Mouse (Mus musculus): ENCODE results near the gene Zbtb26. TPM values are rescaled to one million over a fixed set of nuclear protein-coding genes. Genes with fewer than 3 reads are reported as not detected.

Zbtb26 gene
- polyA plus RNA-seq, 2 experiments = 1.3 to 1.9 TPM

- H3K36me3 ChIP-seq (replicated peaks; ENCODE audit: control insufficient read depth, insufficient read depth, low read depth) = no peaks in the 10 kb centered on the region; the same call in none of the 2 replicates
- DNase-seq (ENCODE audit: low read depth in 3 of 3, low spot score in 3 of 3) (no peak), ATAC-seq (ENCODE audit: insufficient read depth) (no peak)
- 51% methylated on average over 2 of the region's 2 CpGs for WGBS (ENCODE audit: insufficient replicate concordance)
- no peak overlapping the region for H3K27ac ChIP-seq
- H3K9me3 ChIP-seq (ENCODE audit: control insufficient read depth, low read length) = no peaks in the 10 kb centered on the region
- no peak overlapping the region for H3K9ac ChIP-seq (replicated peaks)
- peaks cover 2 to 7% of the 10 kb centered on the region in 2 experiments; a peak in 3 of 4 replicates for H3K4me1 ChIP-seq (replicated peaks; ENCODE audit: control insufficient read depth in 2 of 2, insufficient read depth in 2 of 2, low read length in 1 of 2)
- no peak overlapping the region for H3K4me3 ChIP-seq (ENCODE audit: insufficient read depth in 1 of 2, low read depth in 2 of 2, low read length in 2 of 2)
- no peak overlapping the region for H3K4me2 ChIP-seq (ENCODE audit: low read depth)
- no peaks in the 10 kb centered on the region for H3K27me3 ChIP-seq (ENCODE audit: control insufficient read depth, insufficient read depth, low read length)
- TF ChIP-seq CTCF (IDR thresholded peaks at IDR 0.05; ENCODE audit: low read depth) (no peak), EP300 (IDR thresholded peaks at IDR 0.05; ENCODE audit: low read depth) (no peak)
Observed at GRCm38 (mm10) chr2:37484165-37484564, 41.2 kb upstream of the Zbtb26 start.

GRCm38 (mm10) chr2:37480039-37480438, 37.1 kb upstream of the Zbtb26 start:
- Histone ChIP-seq H3K9me3 (ENCODE audit: control insufficient read depth, low read length) (no peaks in the 10 kb centered on the region), H3K27me3 (ENCODE audit: control insufficient read depth, insufficient read depth, low read length) (no peaks in the 10 kb centered on the region)
- ATAC-seq (ENCODE audit: insufficient read depth) = peak; percentile 65; the same call in 1 of the 2 replicates

GRCm38 (mm10) chr2:37479559-37479958, 36.6 kb upstream of the Zbtb26 start:
- Histone ChIP-seq H3K9me3 (ENCODE audit: control insufficient read depth, low read length) (no peaks in the 10 kb centered on the region), H3K27ac (no peak overlapping the region), H3K4me1 (replicated peaks; ENCODE audit: control insufficient read depth in 2 of 2, insufficient read depth in 2 of 2, low read length in 1 of 2) (0 out of 4 replicates have a peak, but pooled peaks cover 2 to 4% of the 10 kb centered on the region in 2 experiments), H3K4me2 (ENCODE audit: low read depth) (peak overlapping the region; percentile 29; the same call in 1 of the 2 replicates), H3K36me3 (replicated peaks; ENCODE audit: control insufficient read depth, insufficient read depth, low read depth) (peaks cover 9% of the 10 kb centered on the region), H3K9ac (replicated peaks) (no peak overlapping the region), H3K4me3 (ENCODE audit: insufficient read depth in 1 of 2, low read depth in 2 of 2, low read length in 2 of 2) (no peak overlapping the region), H3K27me3 (ENCODE audit: control insufficient read depth, insufficient read depth, low read length) (no peaks in the 10 kb centered on the region)
- no peak for DNase-seq (ENCODE audit: low read depth in 3 of 3, low spot score in 3 of 3)
- ATAC-seq (ENCODE audit: insufficient read depth) = no peak
- TF ChIP-seq CTCF (IDR thresholded peaks at IDR 0.05; ENCODE audit: low read depth) (no peak), EP300 (IDR thresholded peaks at IDR 0.05; ENCODE audit: low read depth) (no peak)

More at GRCm38 (mm10) chr2:37480039-37480438, 37.1 kb upstream of the Zbtb26 start:
- peak; percentile 6 to 27 (median 7) for DNase-seq (ENCODE audit: low read depth in 3 of 3, low spot score in 3 of 3)
- Histone ChIP-seq H3K4me2 (ENCODE audit: low read depth) (peak overlapping the region; percentile 29), H3K9ac (replicated peaks) (no peak overlapping the region), H3K27ac (no peak overlapping the region), H3K4me3 (ENCODE audit: insufficient read depth in 1 of 2, low read depth in 2 of 2, low read length in 2 of 2) (no peak overlapping the region), H3K36me3 (replicated peaks; ENCODE audit: control insufficient read depth, insufficient read depth, low read depth) (peaks cover 9% of the 10 kb centered on the region), H3K4me1 (replicated peaks; ENCODE audit: control insufficient read depth in 2 of 2, insufficient read depth in 2 of 2, low read length in 1 of 2) (0 out of 4 replicates have a peak, but pooled peaks cover 2 to 4% of the 10 kb centered on the region in 2 experiments)
- TF ChIP-seq CTCF (IDR thresholded peaks at IDR 0.05; ENCODE audit: low read depth) (no peak), EP300 (IDR thresholded peaks at IDR 0.05; ENCODE audit: low read depth) (peak; percentile 63)
- whole genome bisulfite sequencing (ENCODE audit: insufficient replicate concordance) = 52% methylated on average over 2 of the region's 2 CpGs

- H3K27me3 ChIP-seq (ENCODE audit: control insufficient read depth, insufficient read depth, low read length) = no peaks in the 10 kb centered on the region
- no peak overlapping the region for H3K27ac ChIP-seq
- H3K9ac ChIP-seq (replicated peaks) = no peak overlapping the region
- H3K4me2 ChIP-seq (ENCODE audit: low read depth) = no peak overlapping the region
- WGBS (ENCODE audit: insufficient replicate concordance) = 60% methylated on average over 4 of the region's 4 CpGs
- H3K4me3 ChIP-seq (ENCODE audit: insufficient read depth in 1 of 2, low read depth in 2 of 2, low read length in 2 of 2) = no peak overlapping the region
- no peaks in the 10 kb centered on the region for H3K9me3 ChIP-seq (ENCODE audit: control insufficient read depth, low read length)
- ATAC-seq (ENCODE audit: insufficient read depth) (no peak), DNase-seq (ENCODE audit: low read depth in 3 of 3, low spot score in 3 of 3) (no peak)
- H3K36me3 ChIP-seq (replicated peaks; ENCODE audit: control insufficient read depth, insufficient read depth, low read depth) = no peaks in the 10 kb centered on the region; the same call in 1 of the 2 replicates
- TF ChIP-seq CTCF (IDR thresholded peaks at IDR 0.05; ENCODE audit: low read depth) (no peak), EP300 (IDR thresholded peaks at IDR 0.05; ENCODE audit: low read depth) (0 out of 2 replicates have a peak, but pooled peaks have one; percentile 13)
- no peaks in the 10 kb centered on the region; a peak in 1 of 4 replicates for H3K4me1 ChIP-seq (replicated peaks; ENCODE audit: control insufficient read depth in 2 of 2, insufficient read depth in 2 of 2, low read length in 1 of 2)
Observed at GRCm38 (mm10) chr2:37466266-37466665, 23.3 kb upstream of the Zbtb26 start.

- no peaks in the 10 kb centered on the region for H3K9me3 ChIP-seq (ENCODE audit: control insufficient read depth, low read length)
- H3K27ac ChIP-seq = no peak overlapping the region
- no peak overlapping the region for H3K4me3 ChIP-seq (ENCODE audit: insufficient read depth in 1 of 2, low read depth in 2 of 2, low read length in 2 of 2)
- H3K4me2 ChIP-seq (ENCODE audit: low read depth) = no peak overlapping the region
- no peaks in the 10 kb centered on the region for H3K27me3 ChIP-seq (ENCODE audit: control insufficient read depth, insufficient read depth, low read length)
- no peaks in the 10 kb centered on the region for H3K36me3 ChIP-seq (replicated peaks; ENCODE audit: control insufficient read depth, insufficient read depth, low read depth)
- H3K9ac ChIP-seq (replicated peaks) = no peak overlapping the region
- peak; percentile 37; the same call in 1 of the 2 replicates for TF ChIP-seq CTCF (IDR thresholded peaks at IDR 0.05; ENCODE audit: low read depth)
- no peak for TF ChIP-seq EP300 (IDR thresholded peaks at IDR 0.05; ENCODE audit: low read depth)
- WGBS (ENCODE audit: insufficient replicate concordance) = 87% methylated on average over 4 of the region's 4 CpGs
- ATAC-seq (ENCODE audit: insufficient read depth) = no peak
- H3K4me1 ChIP-seq (replicated peaks; ENCODE audit: control insufficient read depth in 2 of 2, insufficient read depth in 2 of 2, low read length in 1 of 2) = no peaks in the 10 kb centered on the region; a peak in 1 of 4 replicates
- no peak for DNase-seq (ENCODE audit: low read depth in 3 of 3, low spot score in 3 of 3)
Observed at GRCm38 (mm10) chr2:37460707-37461106, 17.8 kb upstream of the Zbtb26 start.
